Mouse (Mus musculus): Measurements from ENCODE around the gene Mccc1. TPM values are rescaled to one million over a fixed set of nuclear protein-coding genes. Genes with fewer than 3 reads are reported as not detected.

Mccc1 gene
- polyA plus RNA-seq, 1 experiment from 2014 or later, result 101 TPM

DNA sequence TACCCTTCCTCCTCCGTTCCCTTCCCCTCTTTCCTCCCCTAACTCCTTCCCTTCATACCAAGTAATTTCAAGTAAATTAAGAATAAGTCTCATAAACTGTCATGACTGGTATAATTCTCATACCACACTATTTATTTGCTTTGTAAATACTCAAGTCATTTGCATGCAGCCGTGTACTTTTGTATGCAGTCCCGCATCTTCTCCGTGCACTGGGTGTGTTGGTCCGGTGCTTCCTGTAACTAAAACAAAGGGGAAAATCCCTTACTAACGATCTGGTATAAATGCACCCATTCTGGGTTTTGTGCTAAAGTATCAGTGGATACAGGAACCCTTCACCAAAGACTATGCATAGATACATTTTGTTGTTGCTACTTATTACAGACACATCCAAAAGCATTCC is 25.3 kb upstream of the Mccc1 start:
- Histone ChIP-seq H3K9ac (ENCODE audit: low read depth, low read length) (no peak overlapping the region), H3K4me3 (replicated peaks; ENCODE audit: low read depth, low read length) (no peak overlapping the region), H3K36me3 (ENCODE audit: insufficient read depth, low read length) (no peaks in the 10 kb centered on the region), H3K27ac (no peak overlapping the region), H3K9me3 (replicated peaks; ENCODE audit: low read length) (no peaks in the 10 kb centered on the region), H3K27me3 (ENCODE audit: insufficient read depth, low read length) (no peaks in the 10 kb centered on the region), H3K4me2 (ENCODE audit: low read length) (no peak overlapping the region), H3K4me1 (replicated peaks; ENCODE audit: insufficient read depth, low read length) (no peaks in the 10 kb centered on the region)
- TF ChIP-seq CTCF (IDR thresholded peaks at IDR 0.05; ENCODE audit: low read depth), result no peak
- no peak for ATAC-seq (replicated peaks; ENCODE audit: low FRiP score, low read depth)
- no peak for DNase-seq (ENCODE audit: low spot score)
- WGBS, result 76% methylated on average over 6 of the region's 6 CpGs

DNA sequence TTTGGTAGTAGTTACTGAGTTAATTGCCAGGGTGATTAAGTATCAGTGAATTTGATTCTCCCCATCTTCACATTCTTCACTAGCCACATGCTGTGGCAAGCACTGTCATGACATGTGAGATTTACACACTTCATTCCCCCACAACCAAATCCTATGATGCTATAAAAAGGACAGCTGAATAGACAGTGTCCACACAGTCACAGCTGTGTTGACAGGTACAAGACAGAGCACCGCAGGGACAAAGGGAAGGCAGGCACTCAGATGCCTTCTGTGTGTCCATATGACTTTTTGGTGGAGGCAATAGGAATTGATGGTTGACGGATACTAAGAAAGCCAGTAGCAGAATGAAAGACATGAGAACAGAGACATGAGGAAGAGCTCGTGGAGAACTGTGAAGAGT is 10.8 kb upstream of the Mccc1 start:
- 81% methylated on average over 3 of the region's 3 CpGs for WGBS
- Histone ChIP-seq H3K27me3 (ENCODE audit: insufficient read depth, low read length) (no peaks in the 10 kb centered on the region), H3K4me2 (ENCODE audit: low read length) (no peak overlapping the region), H3K4me3 (replicated peaks; ENCODE audit: low read depth, low read length) (no peak overlapping the region), H3K36me3 (ENCODE audit: insufficient read depth, low read length) (no peaks in the 10 kb centered on the region), H3K27ac (no peak overlapping the region), H3K4me1 (replicated peaks; ENCODE audit: insufficient read depth, low read length) (no peaks in the 10 kb centered on the region), H3K9me3 (replicated peaks; ENCODE audit: low read length) (no peaks in the 10 kb centered on the region), H3K9ac (ENCODE audit: low read depth, low read length) (no peak overlapping the region)
- ATAC-seq (replicated peaks; ENCODE audit: low FRiP score, low read depth) (no peak), DNase-seq (ENCODE audit: low spot score) (no peak)
- TF ChIP-seq CTCF (IDR thresholded peaks at IDR 0.05; ENCODE audit: low read depth), result no peak

DNA sequence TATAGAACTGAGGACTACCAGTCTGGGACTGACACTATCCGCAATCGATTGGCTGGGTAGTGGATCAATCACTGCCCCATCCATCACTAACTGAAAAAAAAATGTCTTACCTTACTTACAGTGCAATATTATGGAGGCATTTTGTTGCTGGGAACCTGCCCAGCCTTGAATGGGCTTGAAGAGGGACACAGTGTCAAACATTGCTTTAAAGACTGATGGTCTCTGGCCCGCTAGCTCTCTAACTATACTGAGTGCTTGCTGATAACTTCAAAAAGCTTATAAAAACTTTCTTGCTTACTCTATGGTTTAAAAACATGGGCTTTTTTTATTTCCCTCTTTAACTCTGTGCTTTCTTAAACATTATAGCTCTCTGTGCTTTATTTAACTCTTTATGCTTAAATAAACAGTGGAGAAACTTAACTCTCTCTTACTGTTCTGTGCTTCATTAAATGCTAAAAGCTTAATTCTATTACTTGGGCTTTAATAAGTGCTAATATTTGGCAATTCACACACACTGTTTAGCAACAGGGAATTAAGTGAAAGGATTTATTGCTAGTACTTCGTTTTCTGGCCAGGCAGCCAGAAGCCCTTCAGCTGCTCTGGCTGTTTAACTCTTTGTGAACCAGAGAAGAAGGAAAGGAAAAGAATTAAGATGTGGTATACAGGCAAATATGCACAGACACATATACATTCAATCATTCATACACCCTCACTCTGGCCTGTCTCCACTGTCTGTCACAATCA is 8.1 kb upstream of the Mccc1 start:
- 56% methylated on average over 4 of the region's 4 CpGs for WGBS
- Histone ChIP-seq H3K4me2 (ENCODE audit: low read length) (no peak overlapping the region), H3K4me1 (replicated peaks; ENCODE audit: insufficient read depth, low read length) (no peaks in the 10 kb centered on the region), H3K4me3 (replicated peaks; ENCODE audit: low read depth, low read length) (no peak overlapping the region), H3K27ac (no peak overlapping the region), H3K36me3 (ENCODE audit: insufficient read depth, low read length) (no peaks in the 10 kb centered on the region), H3K9me3 (replicated peaks; ENCODE audit: low read length) (no peaks in the 10 kb centered on the region), H3K9ac (ENCODE audit: low read depth, low read length) (no peak overlapping the region), H3K27me3 (ENCODE audit: insufficient read depth, low read length) (no peaks in the 10 kb centered on the region)
- DNase-seq (ENCODE audit: low spot score), result peak; percentile 56
- no peak for TF ChIP-seq CTCF (IDR thresholded peaks at IDR 0.05; ENCODE audit: low read depth)
- ATAC-seq (replicated peaks; ENCODE audit: low FRiP score, low read depth), result no peak

DNA sequence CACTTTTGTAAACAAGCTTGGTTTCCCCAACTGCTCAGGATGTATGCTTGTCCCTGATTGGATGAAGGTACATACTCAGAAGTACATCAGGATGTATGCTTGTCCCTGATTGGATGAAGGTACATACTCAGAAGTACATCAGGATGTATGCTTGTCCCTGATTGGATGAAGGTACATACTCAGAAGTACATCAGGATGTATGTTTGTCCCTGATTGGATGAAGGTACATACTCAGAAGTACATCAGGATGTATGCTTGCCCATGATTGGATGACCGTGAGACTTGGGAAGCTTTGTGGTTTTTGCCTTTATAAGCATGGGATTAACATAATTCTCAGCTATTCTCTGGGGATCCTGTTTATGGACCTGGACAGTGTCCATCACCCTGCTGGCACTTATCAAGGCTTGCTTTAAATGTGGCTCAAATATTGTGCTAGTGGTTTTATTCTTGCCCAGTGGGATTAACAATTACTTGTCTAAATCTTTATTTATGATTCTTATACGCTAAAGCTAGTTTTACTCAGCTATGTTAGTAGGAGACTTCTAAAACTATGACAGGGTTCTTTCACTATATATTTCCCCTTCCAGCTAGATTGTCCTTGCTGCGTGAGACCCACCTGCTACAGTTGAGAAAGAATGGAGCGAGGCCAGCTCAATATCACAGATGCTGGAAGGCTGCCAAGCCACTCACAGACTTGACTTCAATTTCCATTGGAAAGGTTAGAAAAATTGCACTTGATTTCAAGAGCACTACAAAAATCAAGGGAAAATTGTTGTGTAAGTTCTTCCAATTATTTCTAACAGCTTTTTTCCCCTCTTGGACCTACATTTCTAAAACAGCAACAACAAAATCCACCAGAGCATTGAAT is 3.8 kb upstream of the Mccc1 start:
- DNase-seq (ENCODE audit: low spot score) (peak; percentile 8), ATAC-seq (replicated peaks; ENCODE audit: low FRiP score, low read depth) (no peak)
- Histone ChIP-seq H3K9me3 (replicated peaks; ENCODE audit: low read length) (no peaks in the 10 kb centered on the region), H3K27me3 (ENCODE audit: insufficient read depth, low read length) (no peaks in the 10 kb centered on the region), H3K36me3 (ENCODE audit: insufficient read depth, low read length) (no peaks in the 10 kb centered on the region), H3K4me2 (ENCODE audit: low read length) (no peak overlapping the region), H3K27ac (no peak overlapping the region), H3K4me1 (replicated peaks; ENCODE audit: insufficient read depth, low read length) (no peaks in the 10 kb centered on the region), H3K9ac (ENCODE audit: low read depth, low read length) (no peak overlapping the region), H3K4me3 (replicated peaks; ENCODE audit: low read depth, low read length) (no peak overlapping the region)
- 56% methylated on average over 4 of the region's 4 CpGs for WGBS
- TF ChIP-seq CTCF (IDR thresholded peaks at IDR 0.05; ENCODE audit: low read depth), result no peak

DNA sequence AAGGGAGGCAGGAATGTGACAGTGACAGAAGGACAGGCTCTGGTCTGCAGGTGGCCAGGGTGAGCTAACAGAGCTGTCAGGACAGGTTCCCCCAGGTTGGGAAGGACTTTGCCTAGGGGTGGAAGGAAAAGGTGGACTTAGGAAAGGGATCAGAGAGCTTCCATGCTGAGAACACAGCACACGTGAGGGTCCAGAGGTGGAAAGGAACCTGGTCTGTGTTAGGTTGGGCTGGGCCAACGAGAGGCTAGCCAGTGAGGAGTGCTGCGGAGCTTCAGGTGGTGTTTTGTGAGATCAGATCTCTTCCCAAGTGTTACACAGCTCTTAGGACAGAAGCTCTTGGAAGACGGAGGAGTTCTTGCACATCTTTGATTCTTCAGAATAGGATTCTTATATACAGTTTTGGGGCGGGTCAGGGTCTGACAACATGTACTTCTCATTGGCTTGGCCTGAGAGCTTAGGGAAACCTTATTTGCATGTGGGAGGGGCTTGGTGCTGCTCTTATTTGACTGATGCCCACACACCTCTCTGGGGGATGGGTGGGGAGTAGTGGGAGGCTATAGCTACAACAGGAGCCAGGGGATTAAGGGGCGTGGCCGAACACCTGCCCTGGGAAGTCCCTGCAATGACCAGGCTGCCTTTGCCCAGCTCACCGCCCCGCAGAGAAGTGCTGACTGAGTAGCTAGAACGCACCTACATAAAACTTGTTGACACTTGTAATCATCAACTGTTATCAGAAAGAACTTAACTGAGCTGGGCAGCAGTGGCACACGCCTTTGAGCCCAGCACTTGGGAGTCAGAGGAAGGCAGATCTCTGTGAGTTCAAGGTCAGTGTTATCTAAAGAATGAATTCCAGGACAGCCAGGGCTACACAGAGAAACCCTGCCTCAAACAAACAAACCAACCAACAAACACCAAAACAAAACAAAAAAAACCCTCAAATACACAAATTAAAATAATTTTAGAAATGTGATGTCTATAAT is 5.6 kb downstream of the Mccc1 start:
- 74% methylated on average over 11 of the region's 11 CpGs for WGBS
- ATAC-seq (replicated peaks; ENCODE audit: low FRiP score, low read depth), result peak; percentile 82

DNA sequence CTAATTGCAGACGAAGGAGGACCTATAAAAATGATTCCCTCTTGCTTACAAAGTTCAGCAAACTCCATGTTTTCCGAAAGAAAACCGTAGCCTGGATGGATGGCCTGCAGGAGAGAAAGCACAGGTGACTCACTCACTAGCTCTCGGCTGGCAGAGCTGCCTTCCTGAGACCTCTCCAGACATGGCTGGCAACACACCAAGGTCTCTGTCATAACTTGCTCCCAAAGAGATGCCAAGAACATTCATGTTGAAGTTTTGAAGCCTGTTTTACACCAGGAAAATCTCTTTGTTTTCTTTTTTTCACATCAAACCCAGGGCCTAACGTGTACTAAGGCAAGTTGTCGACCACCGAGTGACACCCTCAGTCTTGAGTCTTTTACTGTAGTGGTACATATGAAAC is 9.8 kb downstream of the Mccc1 start:
- Histone ChIP-seq H3K4me2 (ENCODE audit: low read length) (no peak overlapping the region), H3K9me3 (replicated peaks; ENCODE audit: low read length) (no peaks in the 10 kb centered on the region), H3K27me3 (ENCODE audit: insufficient read depth, low read length) (no peaks in the 10 kb centered on the region), H3K4me3 (replicated peaks; ENCODE audit: low read depth, low read length) (no peak overlapping the region), H3K36me3 (ENCODE audit: insufficient read depth, low read length) (peaks cover 28% of the 10 kb centered on the region), H3K9ac (ENCODE audit: low read depth, low read length) (no peak overlapping the region), H3K4me1 (replicated peaks; ENCODE audit: insufficient read depth, low read length) (no peaks in the 10 kb centered on the region), H3K27ac (no peak overlapping the region)
- ATAC-seq (replicated peaks; ENCODE audit: low FRiP score, low read depth) (no peak), DNase-seq (ENCODE audit: low spot score) (no peak)
- 94% methylated on average over 7 of the region's 7 CpGs for WGBS
- TF ChIP-seq CTCF (IDR thresholded peaks at IDR 0.05; ENCODE audit: low read depth), result no peak

More for the DNA sequence above, 5.6 kb downstream of the Mccc1 start:
- Histone ChIP-seq H3K27ac (no peak overlapping the region), H3K27me3 (ENCODE audit: insufficient read depth, low read length) (no peaks in the 10 kb centered on the region), H3K4me1 (replicated peaks; ENCODE audit: insufficient read depth, low read length) (no peaks in the 10 kb centered on the region), H3K9me3 (replicated peaks; ENCODE audit: low read length) (no peaks in the 10 kb centered on the region), H3K4me2 (ENCODE audit: low read length) (no peak overlapping the region), H3K36me3 (ENCODE audit: insufficient read depth, low read length) (peaks cover 15% of the 10 kb centered on the region), H3K4me3 (replicated peaks; ENCODE audit: low read depth, low read length) (no peak overlapping the region), H3K9ac (ENCODE audit: low read depth, low read length) (no peak overlapping the region)
- no peak for TF ChIP-seq CTCF (IDR thresholded peaks at IDR 0.05; ENCODE audit: low read depth)
- no peak for DNase-seq (ENCODE audit: low spot score)

All from kidney, postnatal 0 days (tissue).